21 mouse cellular contexts compared by ENCODE assay signal in the genomic region with DNA sequence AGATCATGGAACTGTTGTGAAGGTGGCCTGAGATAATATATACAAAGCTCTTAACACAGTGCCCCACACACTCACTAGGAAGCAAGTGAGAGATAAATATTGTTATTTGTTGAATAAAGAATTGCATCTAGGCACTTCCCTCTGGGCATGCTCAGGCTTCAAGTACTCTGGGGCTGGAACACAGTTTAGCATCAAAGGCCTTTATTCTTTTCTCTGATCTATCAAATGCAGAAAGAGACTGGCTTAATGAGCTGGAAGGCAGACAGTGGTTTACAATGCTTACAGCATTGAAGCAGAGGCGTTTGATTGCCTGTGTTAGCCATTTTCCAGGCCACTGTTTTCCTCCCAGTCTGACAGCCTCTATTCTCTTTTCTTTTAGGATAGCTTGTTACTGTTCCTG. TPM values are rescaled to one million over a fixed set of nuclear protein-coding genes. Genes with fewer than 3 reads are reported as not detected.
A peak's percentile ranks its signal among the peaks of the same experiment; 100 is the strongest.
DNase-seq lines count a peak whose midpoint lies in the region; ATAC-seq and TF ChIP-seq lines count a peak whose summit lies in the region.
"Had no signal": no experiment of that assay in that cellular context is flagged by ENCODE, and none has a peak within 500 bp of the region (broad histone marks: within the 10 kb centered on the region; RNA-seq: fewer than 3 reads in every experiment).

No protein-coding gene starts in this region.

- H3K9me3 ChIP-seq in midbrain, embryonic 12.5 days = no peaks in the 10 kb centered on the region
- H3K9me3 ChIP-seq in midbrain, postnatal 0 days (ENCODE audit: low read length) = no peaks in the 10 kb centered on the region
- no peaks in the 10 kb centered on the region for H3K9me3 ChIP-seq in midbrain, embryonic 13.5 days
- H3K9me3 ChIP-seq: heart, embryonic 12.5 days; lung, embryonic 15.5 days had no signal

- H3K36me3 ChIP-seq in midbrain, embryonic 12.5 days = no peaks in the 10 kb centered on the region
- H3K36me3 ChIP-seq in midbrain, postnatal 0 days (ENCODE audit: insufficient read depth, low read length) = no peaks in the 10 kb centered on the region
- no peaks in the 10 kb centered on the region for H3K36me3 ChIP-seq in midbrain, embryonic 13.5 days
- H3K36me3 ChIP-seq: heart, embryonic 12.5 days; lung, embryonic 15.5 days had no signal

- peak; percentile 16 for DNase-seq in embryo, embryonic 11 days
- DNase-seq in embryo, embryonic 10 days (ENCODE audit: low spot score) = no peak
- no peak for DNase-seq in midbrain, postnatal 0 days (ENCODE audit: low spot score)
- DNase-seq in retina, postnatal 1 day = peak; percentile 58
- no peak for DNase-seq in layer of hippocampus, adult 11-12 months (ENCODE audit: low spot score)
- no peak for DNase-seq in thymus, adult 18-20 months
- DNase-seq: adrenal gland, postnatal 14 days; cerebellum, adult 18-20 months; cerebellum, postnatal 25 days; heart, postnatal 14 days; kidney, adult 9 months; kidney, postnatal 36 days; layer of hippocampus, postnatal 36 days; right cerebral cortex, postnatal 25 days had no signal

- no peaks in the 10 kb centered on the region for H3K27me3 ChIP-seq in midbrain, embryonic 12.5 days
- no peaks in the 10 kb centered on the region for H3K27me3 ChIP-seq in midbrain, postnatal 0 days (ENCODE audit: insufficient read depth, low read length)
- no peaks in the 10 kb centered on the region for H3K27me3 ChIP-seq in midbrain, embryonic 13.5 days
- H3K27me3 ChIP-seq: heart, embryonic 12.5 days; lung, embryonic 15.5 days had no signal

- 0 out of 2 replicates have a peak overlapping the region, but pooled peaks have one; percentile 42 for H3K27ac ChIP-seq in midbrain, embryonic 12.5 days (replicated peaks)
- H3K27ac ChIP-seq in midbrain, postnatal 0 days (ENCODE audit: low read depth, low read length) = no peak overlapping the region
- peak overlapping the region; percentile 69; the same call in 1 of the 2 replicates for H3K27ac ChIP-seq in midbrain, embryonic 13.5 days
- H3K27ac ChIP-seq: liver, embryonic 14.5 days; lung, embryonic 15.5 days; macrophage had no signal

- 0 out of 2 replicates have a peak, but pooled peaks cover 3% of the 10 kb centered on the region for H3K4me1 ChIP-seq in midbrain, embryonic 12.5 days
- H3K4me1 ChIP-seq in midbrain, postnatal 0 days (ENCODE audit: insufficient read depth, low read length) = no peaks in the 10 kb centered on the region
- peaks cover 6% of the 10 kb centered on the region; the same call in 1 of the 2 replicates for H3K4me1 ChIP-seq in midbrain, embryonic 13.5 days (replicated peaks)
- H3K4me1 ChIP-seq: lung, embryonic 15.5 days had no signal

- no peak overlapping the region for H3K9ac ChIP-seq in midbrain, embryonic 12.5 days (replicated peaks)
- no peak overlapping the region for H3K9ac ChIP-seq in midbrain, postnatal 0 days (replicated peaks; ENCODE audit: low read length, poor library complexity, severe bottlenecking)
- H3K9ac ChIP-seq in midbrain, embryonic 13.5 days (replicated peaks) = no peak overlapping the region
- H3K9ac ChIP-seq: heart, embryonic 12.5 days; liver, embryonic 14.5 days; lung, embryonic 15.5 days had no signal

- no peak for ATAC-seq in midbrain, embryonic 12.5 days (ENCODE audit: low FRiP score, low read depth)
- ATAC-seq in midbrain, postnatal 0 days (ENCODE audit: low FRiP score) = no peak
- ATAC-seq in midbrain, embryonic 13.5 days = no peak
- ATAC-seq: CD4-positive, CD25-positive, alpha-beta regulatory T cell, adult 4 months had no signal

- H3K4me2 ChIP-seq in midbrain, embryonic 12.5 days (replicated peaks) = no peak overlapping the region
- no peak overlapping the region for H3K4me2 ChIP-seq in midbrain, postnatal 0 days (ENCODE audit: low read depth, low read length, poor library complexity, severe bottlenecking)
- no peak overlapping the region for H3K4me2 ChIP-seq in midbrain, embryonic 13.5 days (replicated peaks)
- H3K4me2 ChIP-seq: heart, embryonic 12.5 days; lung, embryonic 15.5 days had no signal

- WGBS in midbrain, embryonic 12.5 days = 21% methylated on average over 1 of the region's 1 CpGs
- 16% methylated on average over 1 of the region's 1 CpGs for WGBS in midbrain, postnatal 0 days
- WGBS in midbrain, embryonic 13.5 days = 21% methylated on average over 1 of the region's 1 CpGs

- TF ChIP-seq CTCF in midbrain, postnatal 0 days (IDR thresholded peaks at IDR 0.05) = no peak

- no peak overlapping the region for H3K4me3 ChIP-seq in midbrain, embryonic 12.5 days
- H3K4me3 ChIP-seq in midbrain, postnatal 0 days (ENCODE audit: low read depth, low read length) = no peak overlapping the region
- no peak overlapping the region for H3K4me3 ChIP-seq in midbrain, embryonic 13.5 days (replicated peaks)
- H3K4me3 ChIP-seq: heart, embryonic 12.5 days; lung, embryonic 15.5 days had no signal

RNA-seq across cellular contexts. Expression of gene Braf, which starts 21.8 kb away (rescaled TPM):
- 25.0 and 28.6 TPM in 2 replicates for polyA plus RNA-seq in midbrain, embryonic 12.5 days (2016; fragmentation: Nextera tagmentation; extraction: Ambion mirVana)
- total RNA-seq in midbrain, postnatal 0 days (2014; rRNA removed) = 46.0 and 48.0 TPM in 2 replicates
- polyA plus RNA-seq in midbrain, postnatal 0 days (2015; fragmentation: Nextera tagmentation; extraction: Ambion mirVana) = 14.4 and 17.1 TPM in 2 replicates
- polyA plus RNA-seq in midbrain, embryonic 13.5 days (2015; fragmentation: Nextera tagmentation; extraction: Ambion mirVana) = 23.2 and 23.9 TPM in 2 replicates

Comparison
In these comparisons a context has a peak if more than half of its experiments do, and no peak if none do; other contexts are left out.
1. DNase-seq: peak in embryo, embryonic 11 days (single experiment) and retina, postnatal 1 day (single experiment); none in embryo, embryonic 10 days (single experiment), midbrain, postnatal 0 days (single experiment), layer of hippocampus, adult 11-12 months (single experiment) and thymus, adult 18-20 months (0 of 2).